In the genomic region with DNA sequence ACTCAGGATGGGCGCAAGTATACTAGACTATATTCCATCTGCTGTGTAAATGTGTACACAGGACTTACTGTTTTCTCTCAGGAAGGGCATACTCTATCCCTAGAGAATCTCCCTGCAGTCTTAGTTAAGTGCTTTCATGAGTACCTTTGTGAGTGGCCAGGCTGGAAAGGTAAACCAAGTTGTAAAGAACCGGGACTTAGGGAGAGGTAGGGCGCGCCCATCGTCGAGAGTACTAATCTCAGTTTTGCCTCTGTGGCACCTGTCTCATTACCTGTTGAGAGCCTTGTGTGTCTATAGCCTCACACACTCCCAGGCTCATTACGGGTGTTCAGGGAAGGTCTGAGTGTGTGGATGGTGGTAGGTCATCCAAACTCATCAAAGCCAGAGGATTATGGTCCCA, we compare ENCODE assay signal across 24 mouse cellular contexts. TPM values are rescaled to one million over a fixed set of nuclear protein-coding genes. Genes with fewer than 3 reads are reported as not detected.
"Had no signal": no experiment of that assay in that cellular context is flagged by ENCODE, and none has a peak within 500 bp of the region (broad histone marks: within the 10 kb centered on the region; RNA-seq: fewer than 3 reads in every experiment).

No protein-coding gene starts in this region.

- ATAC-seq: hindbrain, embryonic 16.5 days; inflammation-experienced regulatory T-cells, adult 6 months; intestine, postnatal 0 days had no signal

- H3K4me1 ChIP-seq: heart, embryonic 13.5 days; heart, embryonic 15.5 days had no signal

- H3K27me3 ChIP-seq: heart, embryonic 13.5 days; heart, embryonic 15.5 days; limb, embryonic 12.5 days had no signal

- H3K27ac ChIP-seq: gastrocnemius, adult 2 months; heart, adult 2 months; heart, embryonic 13.5 days; heart, embryonic 15.5 days; hindbrain, embryonic 10.5 days; hindbrain, embryonic 12.5 days; hindbrain, embryonic 14.5 days; layer of hippocampus, adult 2 months; left cerebral cortex, adult 2 months; limb, embryonic 12.5 days had no signal

- H3K9me3 ChIP-seq: heart, embryonic 13.5 days; heart, embryonic 15.5 days; hindbrain, embryonic 10.5 days; hindbrain, embryonic 12.5 days; limb, embryonic 10.5 days; limb, embryonic 12.5 days had no signal

- H3K36me3 ChIP-seq: heart, embryonic 13.5 days; heart, embryonic 15.5 days; hindbrain, embryonic 10.5 days; hindbrain, embryonic 12.5 days; limb, embryonic 10.5 days; limb, embryonic 12.5 days had no signal

- H3K4me2 ChIP-seq: heart, embryonic 11.5 days; heart, embryonic 13.5 days; heart, embryonic 15.5 days; hindbrain, embryonic 12.5 days; hindbrain, embryonic 14.5 days; limb, embryonic 12.5 days; liver, embryonic 11.5 days had no signal

- H3K4me3 ChIP-seq: gastrocnemius, adult 2 months; heart, adult 2 months; heart, embryonic 13.5 days; heart, embryonic 15.5 days; hindbrain, embryonic 10.5 days; hindbrain, embryonic 12.5 days; layer of hippocampus, adult 2 months; left cerebral cortex, adult 2 months; limb, embryonic 10.5 days; limb, embryonic 12.5 days had no signal

- H3K9ac ChIP-seq: heart, embryonic 13.5 days; heart, embryonic 15.5 days; hindbrain, embryonic 12.5 days; hindbrain, embryonic 14.5 days; limb, embryonic 12.5 days had no signal

- DNase-seq: gastrocnemius, adult 2 months; gastrocnemius, postnatal 10 days; gastrocnemius, postnatal 25 days; heart, adult 2 months; heart, postnatal 4 days; kidney, adult 18-20 months; kidney, adult 8-10 months; kidney, postnatal 25 days; liver had no signal

RNA-seq across cellular contexts. Expression of a gene that starts 52.1 kb away (rescaled TPM):
- polyA plus RNA-seq: heart, postnatal 0 days had no signal
